Mouse (Mus musculus) R1 (cell line): Measurements from ENCODE around the gene Ulk3.

Experiments
- DNase-seq: peaks from one replicate; pipeline ENCODE4 v3.0.0-alpha.2; 2018; ENCODE audit warnings: low read depth, low spot score

Gene Ulk3

DNA sequence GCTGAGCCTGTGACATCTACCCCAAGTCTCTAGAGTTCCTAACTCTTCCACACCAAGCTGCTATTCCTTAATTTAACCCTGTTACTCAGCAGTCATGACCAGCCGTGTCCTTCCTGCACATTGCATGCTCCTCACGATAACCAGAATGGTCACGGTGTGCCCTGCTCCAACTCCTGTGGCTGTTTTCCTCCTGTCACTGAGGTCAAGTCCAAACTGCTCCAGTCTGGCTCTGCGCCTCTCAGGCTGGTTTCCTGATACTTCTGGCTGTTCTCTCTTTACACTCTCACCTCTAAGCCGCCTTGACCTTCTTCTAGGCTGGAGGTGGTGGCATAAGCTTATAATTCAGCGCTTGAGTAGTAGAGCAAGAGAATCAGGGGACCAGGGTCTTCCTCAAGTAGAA lies 20.8 kb upstream of the Ulk3 start:
- no peak for DNase-seq

- no peak for DNase-seq
Observed at GRCm38 (mm10) chr9:57574397-57574796, 14.9 kb upstream of the Ulk3 start.

GRCm38 (mm10) chr9:57575577-57575976 lies 13.7 kb upstream of the Ulk3 start:
- DNase-seq: no peak

GRCm38 (mm10) chr9:57577144-57577849 lies 12.0 kb upstream of the Ulk3 start:
- no peak for DNase-seq

GRCm38 (mm10) chr9:57584991-57585390 lies 4.3 kb upstream of the Ulk3 start:
- no peak for DNase-seq

GRCm38 (mm10) chr9:57590726-57591125 lies 1.5 kb downstream of the Ulk3 start:
- DNase-seq: peak; percentile 28

GRCm38 (mm10) chr9:57593454-57594173 lies 4.4 kb downstream of the Ulk3 start:
- DNase-seq: no peak

DNA sequence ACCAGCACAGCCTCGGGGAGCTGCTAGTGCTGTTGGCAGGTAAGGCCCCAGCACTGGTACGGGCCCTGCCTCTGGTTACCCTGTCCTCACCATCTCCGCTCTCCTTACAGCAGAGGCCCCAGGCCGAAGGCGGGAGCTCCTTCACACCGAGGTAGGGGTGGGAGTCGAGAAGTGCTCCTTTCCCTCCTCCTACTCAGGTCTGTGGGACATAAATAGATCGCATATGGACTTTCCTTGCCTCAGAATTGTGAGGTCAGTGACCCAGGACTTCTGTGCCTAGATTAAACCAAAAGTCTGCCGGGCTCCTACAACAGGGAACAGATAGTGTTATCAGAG lies 4.9 kb downstream of the Ulk3 start:
- no peak for DNase-seq

- no peak for DNase-seq
Observed at GRCm38 (mm10) chr9:57597265-57597664, 8.0 kb downstream of the Ulk3 start.

DNA sequence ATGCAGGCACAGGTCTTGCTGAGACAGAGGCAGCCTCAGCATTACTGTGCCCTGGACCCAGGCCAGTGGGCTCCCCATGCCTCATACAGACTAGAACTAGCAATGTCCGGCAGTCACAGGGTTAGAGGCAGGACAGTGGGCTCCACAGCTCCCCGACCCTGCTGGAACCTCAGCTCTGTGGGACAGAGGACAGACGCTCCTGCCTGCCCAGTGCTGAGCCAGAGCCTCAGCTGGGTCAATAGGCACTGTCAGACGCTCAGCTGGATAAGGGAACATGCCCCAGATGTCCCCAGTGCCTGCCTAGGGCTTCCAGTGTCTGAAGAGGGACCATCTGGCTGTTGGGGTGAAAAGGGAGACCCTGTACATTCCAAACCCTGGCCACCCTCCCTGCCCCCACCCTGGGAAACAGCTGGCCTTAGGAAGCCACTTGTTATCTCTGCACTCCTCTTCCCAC lies 8.7 kb downstream of the Ulk3 start:
- no peak for DNase-seq

DNA sequence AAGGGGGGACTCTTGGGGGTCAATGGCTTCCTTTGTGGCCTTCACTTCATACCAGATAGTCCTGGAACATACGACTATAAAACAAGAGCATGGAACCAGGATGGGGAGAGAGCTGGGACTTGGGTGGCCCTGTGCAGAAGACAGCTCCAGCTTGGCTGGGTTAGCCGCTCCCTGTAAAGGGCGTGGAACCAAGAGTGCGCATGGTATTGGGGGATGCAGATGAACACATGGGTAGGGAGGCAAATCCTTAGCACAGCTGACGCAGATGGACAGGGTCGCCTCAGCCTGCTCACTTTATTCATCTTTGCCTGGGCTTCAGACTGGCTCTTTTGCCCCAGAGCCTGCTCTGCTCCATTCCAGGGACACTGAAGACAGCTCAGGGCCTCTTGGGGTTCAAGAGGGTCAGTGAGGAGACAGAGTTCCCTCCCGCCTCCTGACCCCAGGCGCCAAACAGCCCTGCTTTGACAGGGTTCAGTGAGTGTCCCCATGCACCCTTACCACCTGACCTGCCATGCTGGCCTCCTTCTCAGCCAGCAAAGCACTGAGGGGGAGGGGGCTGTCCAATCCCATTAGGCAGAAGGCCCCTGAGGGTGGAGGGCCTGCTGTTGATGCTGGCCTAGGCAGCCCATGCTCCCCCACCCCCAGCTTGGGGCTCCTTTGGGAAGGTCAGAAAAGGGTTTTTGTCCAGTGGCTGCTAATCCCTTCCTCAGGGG lies 9.8 kb downstream of the Ulk3 start:
- no peak for DNase-seq

- DNase-seq: peak; percentile 51
Observed at GRCm38 (mm10) chr9:57600620-57601352, 11.5 kb downstream of the Ulk3 start.

GRCm38 (mm10) chr9:57601353-57601706 lies 12.1 kb downstream of the Ulk3 start:
- no peak for DNase-seq

DNA sequence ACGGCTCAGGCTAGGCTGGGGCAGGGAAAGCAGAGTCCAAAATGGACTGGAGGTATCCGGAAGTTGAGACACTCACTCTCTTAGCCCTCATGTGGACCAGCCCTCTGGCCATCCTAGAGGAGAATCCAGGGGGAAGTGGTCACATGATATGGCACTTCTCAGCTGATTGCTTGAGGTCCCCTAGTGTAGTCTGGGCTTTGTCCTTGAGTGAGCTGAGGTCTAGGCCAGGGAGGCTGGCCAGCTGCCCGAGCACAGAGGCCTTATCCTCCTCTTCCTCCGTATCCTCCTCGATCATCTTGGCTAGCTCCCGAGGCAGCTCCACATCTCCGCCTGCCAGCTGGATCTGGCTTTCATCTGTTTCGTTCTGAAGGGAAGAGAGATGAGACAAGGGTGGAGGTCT lies 12.8 kb downstream of the Ulk3 start:
- no peak for DNase-seq

- no peak for DNase-seq
Observed at GRCm38 (mm10) chr9:57604875-57605274, 15.6 kb downstream of the Ulk3 start.

- DNase-seq: no peak
Observed at GRCm38 (mm10) chr9:57605503-57605902, 16.3 kb downstream of the Ulk3 start.

DNA sequence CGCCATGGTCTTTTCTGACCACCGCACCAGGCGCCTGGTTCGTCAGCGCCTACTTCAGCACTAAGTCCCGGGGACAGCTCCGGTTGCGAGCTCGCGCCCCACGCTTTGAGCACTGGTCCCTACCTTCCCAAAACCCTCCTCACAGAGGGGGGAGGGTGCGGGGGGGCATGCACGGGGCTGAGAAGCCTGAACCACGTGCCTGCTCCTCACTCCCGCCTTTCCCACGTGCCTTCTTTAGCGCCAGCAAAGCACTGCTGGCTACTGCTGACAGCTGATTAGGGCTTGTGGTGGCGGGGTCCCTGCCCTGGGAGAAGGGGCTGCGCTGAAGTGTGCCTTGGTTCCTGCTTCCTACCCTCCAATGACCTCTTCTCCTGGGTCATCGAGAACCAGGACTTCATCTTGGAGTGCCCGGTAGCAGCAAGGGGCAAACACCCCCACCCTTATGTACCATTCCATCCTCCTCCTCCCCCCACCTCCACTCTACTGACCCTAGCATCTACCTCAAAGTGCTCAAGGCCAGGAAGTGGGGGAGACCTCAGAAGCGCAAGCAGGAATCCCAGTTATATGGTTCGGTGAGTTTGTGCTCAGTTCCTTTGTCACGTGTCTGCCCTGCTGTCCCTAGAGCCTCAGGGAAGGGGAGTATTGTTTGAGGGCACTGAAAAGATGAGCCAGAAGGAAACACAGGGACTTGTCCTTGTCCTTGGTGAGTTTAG lies 17.0 kb downstream of the Ulk3 start, which contains the start of gene Cplx3:
Gene Cplx3, minus strand, starts transcription at position 143 of the 713 bp plus-strand sequence.
- peak; percentile 71 for DNase-seq

GRCm38 (mm10) chr9:57609803-57610202 lies 20.6 kb downstream of the Ulk3 start:
- no peak for DNase-seq

GRCm38 (mm10) chr9:57610359-57610826 lies 21.1 kb downstream of the Ulk3 start:
- DNase-seq: no peak

DNA sequence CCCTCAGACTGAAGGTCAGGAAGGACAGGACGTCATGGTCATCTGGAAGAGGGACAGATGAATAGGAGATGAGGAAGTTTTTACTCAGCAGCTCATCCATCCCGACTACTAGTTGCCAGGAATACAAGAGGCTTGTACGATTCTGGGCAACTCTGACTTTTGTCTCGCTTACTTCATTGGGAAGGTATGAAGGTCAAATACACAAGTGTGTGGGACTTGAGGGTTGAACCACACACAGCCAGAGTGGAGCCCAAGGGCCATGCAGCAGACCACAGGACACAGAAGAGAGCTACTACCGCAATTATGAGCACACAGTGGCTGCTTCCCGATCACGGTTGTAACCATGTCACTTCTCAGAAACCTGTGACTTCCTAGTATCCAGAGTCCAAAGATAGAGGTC lies 23.3 kb downstream of the Ulk3 start:
- no peak for DNase-seq

DNA sequence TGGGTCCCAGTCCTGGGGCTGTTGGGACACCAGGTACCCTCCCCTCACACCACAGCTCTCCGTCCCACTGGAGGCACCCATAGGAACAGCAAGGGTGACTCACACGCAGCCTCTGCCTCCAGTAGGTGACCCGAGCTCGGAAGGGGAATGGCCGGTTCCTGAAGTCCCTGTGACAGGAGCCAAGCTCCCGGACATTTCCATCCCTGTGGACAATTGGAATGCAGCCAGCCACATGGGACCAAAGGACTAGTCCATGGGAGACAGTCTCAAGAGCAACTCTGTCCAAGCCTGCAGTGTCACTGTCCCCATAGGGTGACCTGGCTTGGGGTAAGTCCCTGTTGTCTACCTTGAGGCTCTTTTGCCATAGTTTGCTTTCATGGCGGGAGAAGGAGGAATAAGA lies 24.7 kb downstream of the Ulk3 start:
- no peak for DNase-seq
